Mouse (Mus musculus) heart, embryonic 10.5 days (tissue): ENCODE data around the gene Erf. TPM values are rescaled to one million over a fixed set of nuclear protein-coding genes. Genes with fewer than 3 reads are reported as not detected.

Experiments used
- DNase-seq: peaks from one replicate; pipeline ENCODE4 v3.0.0-alpha.2; 2017; ENCODE audit warnings: low spot score
- H3K27ac ChIP-seq: fragments of 300-500 bp; sonication (generic); 2 replicates; pipeline ENCODE4 v1.5.1; 2016; ENCODE audit warnings: mild to moderate bottlenecking
- H3K27me3 ChIP-seq: fragments of 300-500 bp; sonication (generic); 2 replicates; pipeline ENCODE4 v1.6.1; 2016; ENCODE audit warnings: mild to moderate bottlenecking; ENCODE audit not compliant: poor library complexity, insufficient read depth, severe bottlenecking
- H3K36me3 ChIP-seq: fragments of 300-500 bp; sonication (generic); 2 replicates; pipeline ENCODE4 v1.6.1; 2016; ENCODE audit warnings: mild to moderate bottlenecking, moderate library complexity
- H3K4me1 ChIP-seq: fragments of 300-500 bp; sonication (generic); 2 replicates; pipeline ENCODE4 v1.6.1; 2016; ENCODE audit warnings: mild to moderate bottlenecking
- H3K4me3 ChIP-seq: fragments of 300-500 bp; sonication (generic); 2 replicates; pipeline ENCODE4 v1.5.1; 2016; ENCODE audit warnings: mild to moderate bottlenecking, moderate library complexity
- H3K9me3 ChIP-seq: fragments of 300-500 bp; sonication (generic); 2 replicates; pipeline ENCODE4 v1.6.1; 2016; ENCODE audit warnings: mild to moderate bottlenecking, moderate library complexity
- WGBS: fragments of 180-500 bp; shearing (Covaris S2); methylation state at CpG from one replicate; pipeline ENCODE4 v1.1.7; 2016; 5-methylcytosine and 5-hydroxymethylcytosine counted together
- polyA plus RNA-seq: library from polyadenylated mRNA; unstranded; fragments of >200 nt; fragmentation: Nextera tagmentation; extraction: Ambion mirVana; gene quantifications from 2 replicates; pipeline ENCODE4 v1.2.1, GENCODE M21; 2016

The Erf gene
- polyA plus RNA-seq, 1 experiment from 2014 or later: 17.9 TPM

DNA sequence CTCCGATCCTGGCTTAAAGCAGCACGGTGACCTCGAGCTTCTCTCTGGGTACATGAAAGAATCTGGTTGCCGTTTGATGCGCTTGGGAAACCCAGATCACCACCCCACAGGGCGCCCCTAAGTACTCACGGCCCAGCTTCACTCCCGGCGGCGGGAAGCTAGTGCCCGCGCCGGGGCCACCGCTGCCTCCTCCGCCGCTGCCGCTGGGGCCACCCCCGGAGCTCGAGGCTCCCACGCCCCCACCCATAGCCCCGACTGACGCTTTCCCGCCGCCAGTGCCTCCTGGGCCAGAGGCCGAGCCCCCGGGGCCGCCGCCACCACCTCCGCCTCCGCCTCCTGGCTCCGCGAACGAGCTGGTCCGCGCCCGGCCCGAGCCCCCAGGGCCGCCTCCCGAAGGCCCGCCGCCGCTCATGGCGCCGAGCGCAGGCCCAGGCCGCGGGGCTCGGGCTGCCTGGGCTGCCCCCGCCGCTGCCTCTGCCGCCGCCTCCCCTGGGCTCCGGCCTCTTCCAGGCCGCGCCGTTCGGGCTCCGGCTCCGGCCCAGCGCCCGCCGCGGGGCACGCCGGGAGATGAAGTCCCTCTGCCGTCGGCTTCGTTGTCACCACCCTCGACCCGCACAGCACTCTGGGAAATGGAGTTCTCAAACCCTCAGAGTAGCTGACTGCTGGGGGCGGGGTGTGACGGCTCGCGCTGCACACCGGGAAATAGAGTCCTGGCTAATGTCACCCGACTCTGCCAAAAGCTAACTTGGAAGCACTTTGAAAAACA, 13.1 kb downstream of the Erf start, which contains the start of gene Gsk3a:
TSS of gene Gsk3a (minus strand) at position 603 of the 766 bp plus-strand sequence.
- no peaks in the 10 kb centered on the region for H3K9me3 ChIP-seq
- peaks cover 42% of the 10 kb centered on the region for H3K36me3 ChIP-seq

DNA sequence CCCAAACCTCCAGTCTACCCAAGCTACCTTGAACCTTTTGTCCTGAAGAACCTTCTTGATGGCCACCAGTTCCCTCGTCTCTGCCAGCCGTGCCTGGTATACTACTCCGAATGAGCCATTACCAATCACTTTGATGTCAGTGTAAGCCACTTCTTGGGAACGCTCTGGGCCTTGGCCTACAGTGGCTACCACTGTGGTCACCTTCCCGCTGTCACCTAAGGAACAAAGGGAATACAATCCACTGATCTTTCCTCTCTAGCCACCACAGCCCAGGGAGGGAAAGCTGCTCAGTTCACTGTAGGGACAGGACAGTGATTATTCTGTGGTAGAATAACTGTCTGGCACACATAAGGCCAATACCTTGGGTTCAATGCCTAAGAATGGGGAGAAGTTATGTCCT, 15.0 kb downstream of the Erf start:
- Histone ChIP-seq H3K36me3 (peaks cover 57% of the 10 kb centered on the region), H3K4me1 (peaks cover 24% of the 10 kb centered on the region), H3K27me3 (no peaks in the 10 kb centered on the region), H3K27ac (no peak overlapping the region), H3K4me3 (peak overlapping the region; percentile 97; the same call in 1 of the 2 replicates), H3K9me3 (no peaks in the 10 kb centered on the region)
- WGBS: 93% methylated on average over 5 of the region's 5 CpGs
- no peak for DNase-seq

More for the DNA sequence above, 13.1 kb downstream of the Erf start, which contains the start of gene Gsk3a:
- Histone ChIP-seq H3K4me3 (peak within 1 kb of the TSS; percentile 97), H3K27ac (peak within 1 kb of the TSS; percentile 96), H3K4me1 (peaks cover 32% of the 10 kb centered on the region), H3K27me3 (no peaks in the 10 kb centered on the region)
- WGBS: under 1% methylated on average over 70 of the region's 76 CpGs
- peak; percentile 99 for DNase-seq

DNA sequence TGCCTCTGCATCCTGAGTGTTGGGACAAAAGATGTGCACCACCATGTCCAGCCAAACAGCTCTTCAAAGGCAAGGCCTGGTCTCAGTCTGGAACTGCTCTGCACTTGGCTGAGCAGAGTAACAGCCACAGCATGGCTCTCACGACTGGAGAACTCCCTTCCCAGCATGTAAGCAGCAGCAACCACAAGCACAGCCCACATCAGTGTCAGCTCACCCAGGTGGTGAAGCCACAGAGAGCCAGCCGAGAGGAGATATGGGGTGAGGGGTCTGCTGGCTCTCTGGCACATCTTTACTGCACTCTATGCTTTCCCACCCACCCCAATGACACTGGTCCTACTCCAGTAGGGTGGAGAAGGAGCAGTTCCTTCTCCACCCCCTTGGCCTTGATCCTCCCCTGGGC, 17.5 kb downstream of the Erf start:
- no peaks in the 10 kb centered on the region for H3K27me3 ChIP-seq
- no peaks in the 10 kb centered on the region for H3K9me3 ChIP-seq
- H3K4me1 ChIP-seq: peaks cover 15% of the 10 kb centered on the region
- peaks cover 79% of the 10 kb centered on the region for H3K36me3 ChIP-seq
- 78% methylated on average over 2 of the region's 2 CpGs for WGBS
- DNase-seq: no peak
- no peak overlapping the region for H3K4me3 ChIP-seq
- H3K27ac ChIP-seq: no peak overlapping the region

- no peaks in the 10 kb centered on the region for H3K27me3 ChIP-seq
- WGBS: 71% methylated on average over 5 of the region's 5 CpGs
- H3K4me1 ChIP-seq: peaks cover 15% of the 10 kb centered on the region
- no peak for DNase-seq
- H3K9me3 ChIP-seq: no peaks in the 10 kb centered on the region
- H3K4me3 ChIP-seq: no peak overlapping the region
- H3K36me3 ChIP-seq: peaks cover 88% of the 10 kb centered on the region
- H3K27ac ChIP-seq: no peak overlapping the region
These were observed 18.4 kb downstream of the Erf start for GRCm38 (mm10) chr7:25232101-25232648.

DNA sequence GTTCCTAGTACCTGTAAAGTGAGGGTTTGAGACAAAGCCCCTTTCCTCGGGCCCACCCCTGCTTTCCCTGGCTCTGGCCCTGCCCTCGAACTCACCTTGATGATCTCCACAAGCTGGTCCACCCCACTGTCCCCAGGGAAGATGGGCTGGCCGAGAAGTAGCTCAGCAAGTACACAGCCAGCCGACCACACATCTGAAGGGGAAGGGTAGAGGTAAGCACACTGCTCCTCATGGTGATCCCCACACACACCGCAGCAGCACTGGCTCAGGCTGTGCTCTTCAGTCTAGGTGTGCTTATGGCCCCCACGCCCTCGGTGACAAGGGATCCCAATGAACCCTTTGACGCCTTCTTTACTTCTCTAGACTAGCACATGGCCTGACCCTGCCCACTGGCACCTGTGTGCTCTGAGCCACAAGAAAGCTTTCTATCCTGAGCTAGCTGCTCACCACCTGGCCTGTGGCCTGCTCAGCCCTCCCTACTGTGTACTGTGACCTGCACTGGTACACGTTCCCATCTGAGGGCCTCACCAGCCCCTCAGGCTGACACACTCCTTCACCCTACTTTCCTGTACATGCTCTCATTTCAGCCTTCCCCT, 19.8 kb downstream of the Erf start:
- WGBS: 92% methylated on average over 9 of the region's 9 CpGs
- peaks cover 4% of the 10 kb centered on the region; the same call in 1 of the 2 replicates for H3K4me1 ChIP-seq
- H3K9me3 ChIP-seq: no peaks in the 10 kb centered on the region

GRCm38 (mm10) chr7:25227523-25228300, 22.8 kb downstream of the Erf start:
- H3K36me3 ChIP-seq: peaks cover 93% of the 10 kb centered on the region
- no peak for DNase-seq
- H3K4me1 ChIP-seq: peaks cover 4% of the 10 kb centered on the region; the same call in 1 of the 2 replicates
- no peak overlapping the region for H3K27ac ChIP-seq
- H3K27me3 ChIP-seq: no peaks in the 10 kb centered on the region
- 87% methylated on average over 1 of the region's 1 CpGs for WGBS
- H3K9me3 ChIP-seq: no peaks in the 10 kb centered on the region
- no peak overlapping the region for H3K4me3 ChIP-seq

More for the DNA sequence above, 19.8 kb downstream of the Erf start:
- Histone ChIP-seq H3K27me3 (no peaks in the 10 kb centered on the region), H3K27ac (no peak overlapping the region), H3K4me3 (no peak overlapping the region), H3K36me3 (peaks cover 100% of the 10 kb centered on the region)
- DNase-seq: no peak

GRCm38 (mm10) chr7:25222275-25222967, 28.1 kb downstream of the Erf start:
- peaks cover 40% of the 10 kb centered on the region for H3K36me3 ChIP-seq
- H3K27me3 ChIP-seq: no peaks in the 10 kb centered on the region
- peaks cover 42% of the 10 kb centered on the region for H3K4me1 ChIP-seq
- no peaks in the 10 kb centered on the region for H3K9me3 ChIP-seq
- DNase-seq: no peak
- H3K4me3 ChIP-seq: peak overlapping the region; percentile 74
- H3K27ac ChIP-seq: peak overlapping the region; percentile 95
- 83% methylated on average over 10 of the region's 10 CpGs for WGBS

GRCm38 (mm10) chr7:25221102-25221883, 29.3 kb downstream of the Erf start, which contains the start of gene Zfp526:
Gene Zfp526 (plus strand): TSS chr7:25221425.
- DNase-seq: peak; percentile 99
- peak within 1 kb of the TSS; percentile 74 for H3K4me3 ChIP-seq
- peak within 1 kb of the TSS; percentile 95 for H3K27ac ChIP-seq
- under 1% methylated on average over 45 of the region's 45 CpGs for WGBS
- H3K4me1 ChIP-seq: peaks cover 42% of the 10 kb centered on the region
- H3K9me3 ChIP-seq: no peaks in the 10 kb centered on the region
- no peaks in the 10 kb centered on the region for H3K27me3 ChIP-seq
- H3K36me3 ChIP-seq: peaks cover 29% of the 10 kb centered on the region

- DNase-seq: peak; percentile 85
- Histone ChIP-seq H3K27ac (peak within 1 kb of the TSS; percentile 95), H3K27me3 (no peaks in the 10 kb centered on the region), H3K36me3 (peaks cover 22% of the 10 kb centered on the region), H3K4me3 (peak within 1 kb of the TSS; percentile 74), H3K9me3 (no peaks in the 10 kb centered on the region), H3K4me1 (peaks cover 42% of the 10 kb centered on the region)
- 5% methylated on average over 20 of the region's 20 CpGs for WGBS
These were observed 30.0 kb downstream of the Erf start, which contains the start of gene Dedd2 for GRCm38 (mm10) chr7:25220457-25221101. Gene Dedd2 (minus strand): TSS chr7:25220615.

DNA sequence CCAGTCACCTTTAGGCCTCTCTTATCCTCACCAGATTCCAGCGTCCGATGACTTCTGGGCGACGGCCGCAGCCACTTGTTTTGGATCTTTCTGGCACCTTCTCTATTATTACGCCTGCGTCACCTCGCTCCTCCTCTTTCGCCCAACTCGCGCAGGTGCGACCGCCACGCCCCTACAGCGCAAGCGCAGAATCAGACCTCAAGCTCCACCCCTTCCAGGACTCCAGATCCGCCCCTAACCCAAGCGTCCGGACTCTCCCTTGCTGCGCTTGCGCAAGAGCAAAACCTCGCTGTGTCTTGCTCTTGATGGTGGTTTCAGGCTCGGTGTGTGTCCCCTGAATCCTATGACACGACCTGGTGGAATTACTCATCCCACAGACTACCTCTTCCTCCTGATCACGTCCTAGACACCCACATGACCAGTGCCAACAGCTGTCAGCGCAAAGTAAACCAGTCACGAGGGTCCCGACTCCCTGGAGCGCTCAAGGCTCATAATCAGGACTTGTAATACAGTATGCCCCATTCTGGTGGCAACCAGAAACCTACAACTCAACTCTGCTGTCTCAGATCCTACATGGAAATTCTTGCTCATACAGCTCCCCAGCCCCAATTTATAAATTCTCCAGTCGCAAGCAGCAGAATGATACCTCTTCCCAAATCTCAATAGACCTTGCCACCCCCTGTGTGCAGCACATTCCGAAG, 30.7 kb downstream of the Erf start:
- H3K27ac ChIP-seq: peak overlapping the region; percentile 95
- H3K9me3 ChIP-seq: no peaks in the 10 kb centered on the region
- H3K4me3 ChIP-seq: peak overlapping the region; percentile 74
- peak; percentile 98 for DNase-seq
- peaks cover 22% of the 10 kb centered on the region for H3K36me3 ChIP-seq
- WGBS: 1% methylated on average over 31 of the region's 31 CpGs
- peaks cover 42% of the 10 kb centered on the region for H3K4me1 ChIP-seq
- H3K27me3 ChIP-seq: no peaks in the 10 kb centered on the region

DNA sequence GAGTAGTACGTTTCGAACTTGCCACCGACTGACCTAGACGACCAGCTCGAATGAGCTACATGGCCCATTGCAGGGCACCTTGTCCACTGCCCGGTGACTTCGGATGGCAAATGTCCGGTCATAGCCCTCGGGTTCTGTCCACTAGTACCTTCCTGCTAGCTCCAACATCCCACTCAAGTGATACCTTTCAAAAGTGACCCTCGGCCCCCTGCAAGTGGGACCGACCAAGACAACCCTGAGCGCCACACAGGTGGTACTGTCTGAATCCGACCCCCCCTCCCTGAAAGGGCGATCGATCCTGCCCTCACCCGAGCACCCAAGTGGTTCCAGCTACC, 31.2 kb downstream of the Erf start:
- Histone ChIP-seq H3K9me3 (no peaks in the 10 kb centered on the region), H3K4me1 (peaks cover 42% of the 10 kb centered on the region), H3K27me3 (no peaks in the 10 kb centered on the region), H3K4me3 (peak overlapping the region; percentile 74), H3K27ac (peak overlapping the region; percentile 95), H3K36me3 (peaks cover 19% of the 10 kb centered on the region)
- under 1% methylated on average over 16 of the region's 16 CpGs for WGBS
- DNase-seq: no peak
